Mouse (Mus musculus) G1E (cell line): ENCODE measurements around the gene Cngb1.

ENCODE experiments used
- CTCF ChIP-seq: IDR thresholded peaks from 2 replicates; pipeline ENCODE4 v1.5.1; 2012; ENCODE audit warnings: low read depth, low read length, inconsistent platforms, mixed read lengths
- GATA1 ChIP-seq: IDR thresholded peaks from 2 replicates; pipeline ENCODE4 v1.6.1; 2012; ENCODE audit warnings: borderline replicate concordance, low read length, inconsistent platforms, mixed read lengths
- POLR2AphosphoS5 ChIP-seq: IDR thresholded peaks from 2 replicates; pipeline ENCODE4 v1.6.1; 2012; ENCODE audit warnings: low read depth, low read length, inconsistent platforms; ENCODE audit not compliant: insufficient replicate concordance

- TF ChIP-seq CTCF (no peak), POLR2AphosphoS5 (no peak), GATA1 (no peak)
These were observed 13.2 kb downstream of the Cngb1 start for GRCm38 (mm10) chr8:95293172-95293571.
